Mouse (Mus musculus) myocyte (in vitro differentiated cells): ENCODE measurements around the gene Gm10217.

ENCODE experiments used
- CEBPB ChIP-seq: IDR thresholded peaks from 2 replicates; pipeline ENCODE4 v1.6.1; 2011; ENCODE audit warnings: mild to moderate bottlenecking, moderate library complexity; ENCODE audit not compliant: poor library complexity, insufficient read depth, severe bottlenecking
- E2F4 ChIP-seq: IDR thresholded peaks from one replicate; pipeline ENCODE4 v1.6.1; 2011; ENCODE audit warnings: mild to moderate bottlenecking, control low read depth, moderate library complexity; ENCODE audit not compliant: insufficient read depth
- MAX ChIP-seq: IDR thresholded peaks from one replicate; pipeline ENCODE4 v1.6.1; 2011; ENCODE audit warnings: low read depth, mild to moderate bottlenecking, control low read depth
- MYOD1 ChIP-seq, 3 experiments: IDR thresholded peaks; one replicate each; pipeline ENCODE4 v1.6.1; 2011; ENCODE audit warnings: control low read depth in 2 of 3, low read depth in 2 of 3, mild to moderate bottlenecking in 2 of 3, moderate library complexity in 1 of 3; ENCODE audit not compliant: insufficient read length in 2 of 3, control insufficient read depth in 1 of 3
- MYOG ChIP-seq, 3 experiments: IDR thresholded peaks; one replicate each; pipeline ENCODE4 v1.6.1; 2011; ENCODE audit warnings: control low read depth in 2 of 3, low read depth in 2 of 3, mild to moderate bottlenecking in 2 of 3; ENCODE audit not compliant: insufficient read length in 2 of 3, control insufficient read depth in 1 of 3, insufficient read depth in 1 of 3
- POLR2A ChIP-seq: IDR thresholded peaks from one replicate; pipeline ENCODE4 v1.6.1; 2011; ENCODE audit warnings: low read depth, mild to moderate bottlenecking, control low read depth, moderate library complexity; ENCODE audit not compliant: insufficient read length
- TCF3 ChIP-seq: IDR thresholded peaks from one replicate; pipeline ENCODE4 v1.6.1; 2011; ENCODE audit warnings: low read depth, control low read depth; ENCODE audit not compliant: insufficient read length
- USF1 ChIP-seq: IDR thresholded peaks from one replicate; pipeline ENCODE4 v1.6.1; 2011; ENCODE audit warnings: low read depth, mild to moderate bottlenecking, control low read depth, moderate library complexity

GRCm38 (mm10) chr8:9840257-9840656 is 23.8 kb upstream of the Gm10217 start:
- no peak for TF ChIP-seq MYOG (IDR thresholded peaks at IDR 0.05; ENCODE audit: control insufficient read depth in 1 of 3, insufficient read depth in 1 of 3, insufficient read length in 2 of 3, low read depth in 2 of 3)
- TF ChIP-seq POLR2A = no peak
- TF ChIP-seq CEBPB = no peak
- no peak for TF ChIP-seq E2F4
- TF ChIP-seq MYOD1 (IDR thresholded peaks at IDR 0.05; ENCODE audit: control insufficient read depth in 1 of 3, insufficient read length in 2 of 3, low read depth in 2 of 3) = no peak
- TF ChIP-seq USF1 = no peak
- TF ChIP-seq MAX = no peak
- no peak for TF ChIP-seq TCF3
